Mouse (Mus musculus) brain, embryonic 14.5 days (tissue): Measurements from ENCODE around the gene Lyrm1.

Experiments used
- CTCF ChIP-seq: fragments of 200-500 bp; IDR thresholded peaks from 2 replicates; pipeline ENCODE4 v1.5.1; 2012; ENCODE audit warnings: inconsistent platforms, mild to moderate bottlenecking, moderate library complexity, borderline replicate concordance; ENCODE audit not compliant: insufficient read depth, insufficient read length; ENCODE audit errors: extremely low read depth
- POLR2A ChIP-seq: fragments of 200-500 bp; IDR thresholded peaks from 2 replicates; pipeline ENCODE4 v1.6.1; 2012; ENCODE audit warnings: mild to moderate bottlenecking, inconsistent platforms, borderline replicate concordance; ENCODE audit not compliant: poor library complexity, insufficient read depth, insufficient read length, severe bottlenecking; ENCODE audit errors: extremely low read depth

GRCm38 (mm10) chr7:119872204-119872603, 23.5 kb upstream of the Lyrm1 start:
- no peak for TF ChIP-seq POLR2A
- no peak for TF ChIP-seq CTCF
